Mouse (Mus musculus): Measurements from ENCODE around the gene Tmed5.

The Tmed5 gene

DNA sequence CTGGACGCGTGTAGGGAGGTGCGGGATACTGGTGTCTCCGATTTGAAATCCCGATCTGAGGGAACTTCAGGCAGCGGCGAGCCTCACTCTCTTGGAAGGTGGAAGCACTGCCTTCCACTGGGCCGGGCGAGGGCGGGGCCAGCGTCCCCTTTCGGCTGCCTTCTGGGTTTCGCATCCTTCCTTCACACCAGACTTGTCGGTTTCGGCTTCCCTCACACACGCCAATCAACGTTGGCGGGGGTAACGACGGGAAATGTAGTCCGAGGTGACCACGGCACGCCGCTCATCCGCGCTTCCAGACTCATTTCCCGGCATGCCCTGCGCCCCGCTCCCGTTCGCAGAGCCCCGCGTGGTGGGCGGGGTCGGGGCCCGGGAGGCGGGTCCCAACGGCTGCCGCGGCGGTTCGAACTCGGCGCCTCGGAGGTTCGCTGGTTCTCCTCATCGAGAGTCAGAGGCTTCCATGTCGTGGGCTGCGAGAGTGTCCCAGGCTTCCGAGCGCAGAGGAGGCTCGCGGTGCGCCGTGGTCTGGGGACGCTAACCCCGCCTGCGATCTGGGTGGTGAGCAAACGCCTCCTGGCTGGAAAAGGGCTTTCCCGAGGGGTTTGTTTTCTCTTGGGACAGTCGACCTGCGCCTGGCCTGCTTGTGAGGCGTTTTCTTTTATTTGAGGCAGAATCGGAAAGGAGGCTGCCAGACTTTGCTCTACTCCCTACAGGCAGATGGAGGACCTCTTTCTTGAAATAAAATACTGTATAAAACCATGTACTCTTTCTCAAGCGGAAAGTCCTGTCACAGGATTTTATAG lies at the start of gene Tmed5, which contains the start of gene Ccdc18:
Gene Tmed5 (minus strand): TSS at position 180 of the 803 bp plus-strand sequence.
Gene Ccdc18 (plus strand): TSS at position 435 of the 803 bp plus-strand sequence.
- TF ChIP-seq GATA4 (IDR thresholded peaks at IDR 0.05; ENCODE audit: insufficient replicate concordance, low read length), result peak; percentile 42; the same call in 1 of the 2 replicates

DNA sequence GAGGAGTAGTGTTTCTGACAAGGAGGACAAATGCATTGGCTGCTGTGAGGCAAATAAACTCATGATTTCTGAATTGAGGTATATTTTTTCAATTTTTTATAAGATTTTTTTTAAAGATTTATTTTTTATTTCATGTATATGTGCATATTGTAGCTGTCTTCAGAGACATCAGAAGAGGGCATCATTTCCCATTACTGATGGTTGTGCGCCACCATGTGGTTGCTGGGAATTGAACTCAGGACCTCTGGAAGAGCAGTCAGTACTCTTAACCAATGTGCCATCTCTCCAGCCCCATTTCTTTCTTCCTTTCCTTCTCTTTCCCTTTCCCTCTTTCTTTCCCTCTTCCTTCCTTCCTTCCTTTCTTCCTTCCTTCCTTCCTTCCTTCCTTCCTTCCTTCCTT lies 31.3 kb upstream of the Tmed5 start:
- TF ChIP-seq GATA4 (IDR thresholded peaks at IDR 0.05; ENCODE audit: insufficient replicate concordance, low read length), result no peak

DNA sequence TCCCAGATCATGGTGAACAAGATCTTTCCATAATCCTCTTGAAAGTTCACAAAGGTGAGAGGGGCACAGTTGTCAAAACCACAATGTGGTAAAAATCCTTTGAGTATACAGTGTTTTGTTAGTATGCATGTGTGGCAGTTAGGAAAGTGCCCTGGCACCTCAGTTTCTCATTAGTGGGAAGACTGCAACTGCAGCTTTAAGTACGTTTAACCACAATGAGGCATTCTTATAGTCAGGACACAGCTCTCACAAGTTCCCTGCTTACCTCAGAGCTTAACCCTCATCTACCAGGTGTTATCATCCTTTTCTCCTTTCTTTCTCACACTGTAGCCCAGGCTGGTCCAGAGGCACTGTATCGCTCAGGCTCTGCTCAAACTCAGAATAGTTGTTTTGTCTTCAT lies 28.4 kb upstream of the Tmed5 start:
- TF ChIP-seq GATA4 (IDR thresholded peaks at IDR 0.05; ENCODE audit: insufficient replicate concordance, low read length), result no peak

DNA sequence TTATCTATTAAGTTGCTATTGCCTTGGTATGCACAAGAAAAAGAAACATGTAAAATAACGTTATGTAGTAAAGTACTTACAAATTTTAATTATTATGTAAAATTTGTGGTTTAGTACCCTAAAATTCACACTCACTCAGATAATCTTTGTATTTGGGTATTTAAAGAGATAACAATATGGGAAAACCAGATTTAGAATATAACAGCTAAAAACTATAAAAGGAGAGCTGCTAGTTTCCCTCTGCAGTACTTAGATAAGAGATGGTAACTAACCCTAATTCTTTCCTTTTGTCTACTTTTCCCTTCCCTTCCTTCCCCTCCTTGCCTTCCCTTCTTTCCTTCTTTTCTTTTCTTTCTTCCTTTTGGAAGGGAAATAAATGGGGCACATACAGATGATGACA lies 20.2 kb upstream of the Tmed5 start:
- no peak for TF ChIP-seq GATA4 (IDR thresholded peaks at IDR 0.05; ENCODE audit: insufficient replicate concordance, low read length)

DNA sequence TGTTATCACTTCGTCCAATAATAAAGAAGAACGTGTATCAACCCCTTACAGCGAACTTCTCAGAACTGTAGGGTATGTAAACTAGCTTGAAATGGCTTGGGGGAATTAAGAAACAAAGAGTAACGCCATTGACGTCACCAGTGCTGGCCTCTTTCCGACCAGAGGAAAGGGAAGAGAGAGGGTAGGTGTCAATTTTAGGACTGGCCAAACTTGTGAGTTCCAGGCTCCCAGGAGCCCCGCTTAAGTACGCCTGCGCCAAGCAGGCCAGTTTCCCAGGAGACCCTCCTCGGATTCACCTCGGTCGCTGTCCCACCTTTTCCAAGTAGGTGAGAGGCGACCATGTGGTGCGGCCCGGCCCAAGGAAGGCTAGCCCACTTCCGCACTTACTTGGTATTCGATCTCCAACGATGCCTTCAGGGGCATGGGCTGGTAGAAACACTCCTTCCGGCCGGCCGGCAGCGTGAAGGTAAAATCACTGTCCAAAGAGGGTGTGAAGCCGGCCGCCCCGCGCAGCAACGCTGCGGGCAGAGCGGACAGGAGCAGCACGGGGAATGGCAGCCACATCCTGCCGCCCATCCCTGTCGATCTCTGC lies 475 bp downstream of the Tmed5 start:
- no peak for TF ChIP-seq GATA4 (IDR thresholded peaks at IDR 0.05; ENCODE audit: insufficient replicate concordance, low read length)

DNA sequence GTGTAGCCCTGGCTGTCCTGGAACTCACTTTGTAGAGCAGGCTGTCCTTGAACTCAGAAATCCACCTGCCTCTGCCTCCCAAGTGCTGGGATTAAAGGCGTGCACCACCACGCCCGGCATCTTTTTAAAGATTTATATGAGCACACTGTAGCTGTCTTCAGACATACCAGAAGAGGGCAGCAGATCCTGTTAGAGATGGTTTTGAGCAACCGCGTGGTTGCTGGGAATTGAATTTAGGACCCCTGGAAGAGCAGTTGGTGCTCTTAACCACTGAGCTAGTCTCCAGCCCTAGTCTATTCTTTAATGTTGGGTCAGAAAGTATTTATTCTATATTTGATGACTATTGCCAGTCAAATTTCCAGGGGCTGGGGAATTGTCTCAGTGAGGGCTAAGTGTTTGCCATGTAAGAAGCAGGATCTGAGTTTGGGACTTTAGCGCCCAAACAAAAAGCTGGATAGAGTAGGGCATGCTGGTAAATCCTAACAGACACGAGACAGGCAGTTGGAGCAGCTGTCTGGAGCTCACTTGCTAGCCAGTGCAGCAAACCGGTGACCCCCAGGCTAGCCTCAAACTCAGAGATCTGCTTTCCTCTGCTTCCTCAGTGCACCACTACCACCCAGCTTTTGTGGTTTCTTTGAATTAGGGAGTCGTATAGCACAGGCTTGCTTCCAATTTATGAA lies 12.1 kb downstream of the Tmed5 start:
- TF ChIP-seq GATA4 (IDR thresholded peaks at IDR 0.05; ENCODE audit: insufficient replicate concordance, low read length), result no peak

DNA sequence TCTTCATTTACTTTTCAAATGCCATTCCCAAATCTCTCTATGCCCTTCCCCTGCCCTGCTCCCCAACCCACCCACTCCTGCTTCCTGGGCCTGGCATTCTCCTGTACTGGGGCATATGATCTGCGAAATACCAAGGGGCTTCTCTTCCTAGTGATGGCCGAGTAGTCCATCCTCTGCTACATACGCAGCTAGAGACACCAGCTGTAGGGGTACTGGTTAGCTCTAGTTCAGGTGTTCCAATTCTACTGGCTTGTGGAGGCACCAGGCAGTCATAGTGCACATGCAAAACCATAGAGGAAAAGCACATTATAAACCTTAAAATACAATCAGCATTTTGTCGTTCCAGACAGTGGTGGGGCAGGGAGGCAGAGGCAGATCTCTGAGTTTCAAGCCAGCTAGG lies 14.7 kb downstream of the Tmed5 start:
- TF ChIP-seq GATA4 (IDR thresholded peaks at IDR 0.05; ENCODE audit: insufficient replicate concordance, low read length), result no peak

DNA sequence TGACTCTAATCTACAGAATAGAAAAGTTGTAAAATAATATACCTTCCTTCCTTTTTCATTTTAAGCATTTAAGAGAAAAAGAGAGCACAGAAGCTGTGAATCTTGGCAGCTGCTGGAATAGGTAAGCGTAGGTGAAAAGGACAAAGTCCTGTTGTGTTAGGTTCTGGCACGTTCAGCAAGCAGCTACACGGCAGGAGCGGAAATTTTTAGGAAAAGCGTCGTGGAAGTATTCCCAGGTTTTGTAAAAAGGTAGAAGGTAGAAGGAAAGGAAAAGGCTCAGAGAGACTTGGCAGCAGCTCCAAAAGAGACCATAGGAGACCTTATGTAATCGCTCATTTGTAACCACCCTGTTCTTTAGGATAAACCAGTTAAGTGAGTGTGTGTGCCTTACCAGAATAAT lies 23.1 kb downstream of the Tmed5 start:
- no peak for TF ChIP-seq GATA4 (IDR thresholded peaks at IDR 0.05; ENCODE audit: insufficient replicate concordance, low read length)

DNA sequence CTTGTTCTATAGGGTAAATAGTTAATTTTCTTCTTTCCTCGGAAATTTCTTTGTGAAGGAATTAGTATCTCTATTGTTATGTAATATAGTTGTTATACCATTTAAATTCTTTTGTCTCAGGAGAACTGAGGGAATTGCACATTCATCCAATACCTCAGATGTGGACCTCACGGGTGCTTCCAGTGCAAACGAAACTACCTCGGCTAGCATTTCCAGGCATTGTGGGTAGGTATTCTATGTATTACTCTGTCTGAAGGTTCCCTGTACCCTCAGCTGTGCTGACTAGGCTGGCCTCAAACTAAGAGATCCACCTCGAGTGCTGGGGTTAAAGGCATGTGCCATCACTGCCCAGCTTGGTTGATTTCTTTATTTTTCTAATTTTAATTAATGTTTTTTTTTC lies 28.1 kb downstream of the Tmed5 start:
- TF ChIP-seq GATA4 (IDR thresholded peaks at IDR 0.05; ENCODE audit: insufficient replicate concordance, low read length), result no peak

DNA sequence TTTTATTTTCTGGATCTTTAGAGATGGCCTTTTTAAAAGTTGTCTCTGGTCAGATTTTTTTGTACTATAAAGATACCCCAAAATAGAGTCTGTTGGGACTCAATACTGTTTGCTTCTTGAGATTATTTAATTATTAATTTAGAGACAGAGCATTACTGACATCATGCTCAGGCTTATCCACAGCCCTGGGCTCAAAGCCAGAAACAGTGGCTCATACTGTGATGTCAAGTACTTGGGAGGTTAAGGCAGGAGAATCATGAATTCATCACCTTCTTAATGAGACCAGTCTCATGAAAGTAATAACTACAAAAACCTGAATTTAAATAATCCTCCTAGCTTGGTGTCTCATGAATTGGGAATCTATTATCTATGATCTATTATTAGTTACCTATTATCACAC lies 32.2 kb downstream of the Tmed5 start:
- TF ChIP-seq GATA4 (IDR thresholded peaks at IDR 0.05; ENCODE audit: insufficient replicate concordance, low read length), result no peak

DNA sequence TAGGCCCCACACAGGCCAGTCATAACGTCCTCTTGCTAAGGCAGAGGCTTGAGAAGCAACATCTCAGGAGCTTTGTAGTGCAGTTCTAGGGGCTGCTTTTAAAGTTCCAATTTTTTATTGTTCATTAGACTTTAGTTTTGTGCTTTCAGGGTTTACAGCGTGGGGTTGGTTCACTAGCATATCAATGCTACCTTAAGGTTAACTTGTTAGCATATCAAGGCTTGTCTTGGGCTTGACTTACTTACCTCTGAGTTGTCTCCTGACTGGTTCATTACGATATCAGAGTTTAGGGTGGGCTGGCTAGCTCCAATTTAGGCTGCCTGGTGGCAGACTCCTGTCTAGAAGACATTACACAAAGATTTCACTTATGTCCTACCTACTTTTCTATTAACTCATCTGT lies 34.7 kb downstream of the Tmed5 start:
- TF ChIP-seq GATA4 (IDR thresholded peaks at IDR 0.05; ENCODE audit: insufficient replicate concordance, low read length), result no peak

DNA sequence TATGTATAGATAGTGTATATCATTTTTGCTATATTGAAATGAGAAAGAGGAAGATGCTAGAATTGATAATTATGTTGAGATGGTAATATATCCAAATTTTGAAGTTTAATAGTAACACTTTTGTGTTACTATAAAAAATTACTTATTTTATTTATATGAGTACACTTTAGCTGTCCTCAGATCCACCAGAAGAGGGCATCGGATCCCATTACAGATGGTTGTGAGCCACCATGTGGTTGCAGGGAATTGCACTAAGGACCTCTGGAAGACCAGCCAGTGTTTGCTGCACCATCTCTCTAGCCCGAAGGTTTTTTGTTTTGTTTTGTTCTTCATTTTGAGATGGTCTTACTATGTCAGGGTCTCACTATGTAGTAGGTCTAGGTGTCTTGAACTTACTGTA lies 47.0 kb downstream of the Tmed5 start:
- no peak for TF ChIP-seq GATA4 (IDR thresholded peaks at IDR 0.05; ENCODE audit: insufficient replicate concordance, low read length)

DNA sequence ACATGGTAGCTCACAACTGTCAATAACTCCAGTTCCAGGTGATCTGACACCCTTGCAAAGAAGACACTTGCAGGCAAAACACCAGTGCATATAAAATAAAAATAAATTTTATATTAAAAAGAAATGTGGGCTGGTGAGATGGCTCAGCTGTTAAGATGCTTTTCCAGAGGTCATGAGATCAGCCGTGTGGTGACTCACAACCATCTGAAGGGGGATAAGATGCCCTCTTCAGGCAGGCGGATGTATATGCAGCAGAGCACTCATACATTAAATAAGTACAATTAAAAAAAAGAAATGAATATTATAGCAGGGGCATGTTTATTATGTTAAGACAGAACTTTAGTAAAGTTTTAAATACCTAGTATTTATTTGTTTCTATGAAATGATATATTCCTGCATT lies 50.0 kb downstream of the Tmed5 start:
- TF ChIP-seq GATA4 (IDR thresholded peaks at IDR 0.05; ENCODE audit: insufficient replicate concordance, low read length), result no peak

DNA sequence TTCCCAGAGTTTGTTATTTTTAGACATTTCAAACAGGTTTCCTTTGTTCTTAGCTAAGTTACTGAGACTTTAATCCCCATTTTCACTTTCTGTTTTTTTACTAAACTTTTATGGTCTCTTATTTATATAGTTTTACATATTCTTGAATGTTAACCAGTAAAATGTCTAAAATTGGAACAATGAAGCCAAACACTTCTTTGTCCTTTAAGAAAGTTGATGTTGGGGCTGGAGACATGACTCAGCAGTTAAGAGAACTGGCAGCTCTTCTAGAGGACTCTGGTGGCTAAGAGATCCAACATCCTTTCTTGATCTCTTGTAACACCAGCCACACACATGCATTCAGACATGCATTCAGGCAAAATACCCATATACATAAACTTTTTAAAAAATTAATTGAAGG lies 52.8 kb downstream of the Tmed5 start:
- no peak for TF ChIP-seq GATA4 (IDR thresholded peaks at IDR 0.05; ENCODE audit: insufficient replicate concordance, low read length)

DNA sequence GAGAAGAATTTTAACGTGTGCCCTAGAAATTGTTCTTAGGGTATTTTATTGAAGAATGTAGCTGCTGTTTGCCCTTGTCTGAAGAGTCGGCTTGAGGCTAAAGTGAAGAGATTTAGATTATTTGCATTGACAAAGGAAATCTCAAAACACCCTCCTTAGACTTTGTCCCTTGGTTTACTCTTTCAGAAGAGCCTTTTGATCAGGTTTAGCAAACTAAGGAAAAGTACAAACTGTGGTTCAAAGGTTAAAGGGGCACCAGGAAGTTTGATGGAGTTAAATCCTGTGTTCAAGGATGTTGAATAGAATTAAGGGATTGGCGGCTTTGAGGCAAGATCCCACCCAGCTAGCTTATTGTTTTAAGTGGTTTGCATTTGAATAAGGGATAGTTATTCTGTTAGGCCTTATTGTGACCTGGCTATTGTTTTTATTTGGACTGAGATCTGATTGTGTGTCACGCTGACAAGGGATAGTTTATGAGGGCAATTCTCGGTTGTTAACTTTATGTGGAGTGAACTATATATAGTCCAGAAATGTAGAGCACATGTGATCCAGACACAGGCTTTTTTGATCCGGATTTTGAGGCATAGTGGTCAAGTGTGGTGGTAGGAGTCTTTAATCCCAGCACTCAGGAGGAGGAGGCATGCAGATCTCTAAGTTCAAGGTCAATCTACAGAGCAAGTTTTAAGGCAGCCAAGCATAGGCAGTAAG lies 55.4 kb downstream of the Tmed5 start:
- no peak for TF ChIP-seq GATA4 (IDR thresholded peaks at IDR 0.05; ENCODE audit: insufficient replicate concordance, low read length)

Measured in liver, adult (tissue).